Mouse (Mus musculus) adrenal gland, adult 18-20 months (tissue): Measurements from ENCODE around the gene Ciapin1. TPM values are rescaled to one million over a fixed set of nuclear protein-coding genes. Genes with fewer than 3 reads are reported as not detected.

ENCODE experiments used
- DNase-seq, 2 experiments: peaks; one replicate each; pipeline ENCODE4 v3.0.0; 2021 to 2022; ENCODE audit warnings: low spot score in 2 of 2
- long read RNA-seq, 2 experiments: library from polyadenylated mRNA; stranded (forward); transcript quantifications; one replicate each; pipeline ENCODE4 v2.0.0; 2021
- total RNA-seq, 2 experiments: library from RNA; stranded (reverse); gene quantifications; 1 replicate in 1 of 2; 2 replicates in 1 of 2; pipeline ENCODE4 v1.2.3; 2021

The Ciapin1 gene
- 100 to 1,000 TPM in 1 of 2 experiments, 10 to 100 TPM in 1; 85.5 to 102 TPM for total RNA-seq
- long read RNA-seq, experiment 1, full-length matches to known transcripts, result 93 of 122 reads
- long read RNA-seq, experiment 1, partial matches to known transcripts, result 14 of 122 reads
- long read RNA-seq, experiment 1, other reads (novel, unspliced or antisense), result 15 of 122 reads
- long read RNA-seq, experiment 2, full-length matches to known transcripts, result 219 of 285 reads
- long read RNA-seq, experiment 2, partial matches to known transcripts, result 46 of 285 reads
- long read RNA-seq, experiment 2, other reads (novel, unspliced or antisense), result 20 of 285 reads

DNA sequence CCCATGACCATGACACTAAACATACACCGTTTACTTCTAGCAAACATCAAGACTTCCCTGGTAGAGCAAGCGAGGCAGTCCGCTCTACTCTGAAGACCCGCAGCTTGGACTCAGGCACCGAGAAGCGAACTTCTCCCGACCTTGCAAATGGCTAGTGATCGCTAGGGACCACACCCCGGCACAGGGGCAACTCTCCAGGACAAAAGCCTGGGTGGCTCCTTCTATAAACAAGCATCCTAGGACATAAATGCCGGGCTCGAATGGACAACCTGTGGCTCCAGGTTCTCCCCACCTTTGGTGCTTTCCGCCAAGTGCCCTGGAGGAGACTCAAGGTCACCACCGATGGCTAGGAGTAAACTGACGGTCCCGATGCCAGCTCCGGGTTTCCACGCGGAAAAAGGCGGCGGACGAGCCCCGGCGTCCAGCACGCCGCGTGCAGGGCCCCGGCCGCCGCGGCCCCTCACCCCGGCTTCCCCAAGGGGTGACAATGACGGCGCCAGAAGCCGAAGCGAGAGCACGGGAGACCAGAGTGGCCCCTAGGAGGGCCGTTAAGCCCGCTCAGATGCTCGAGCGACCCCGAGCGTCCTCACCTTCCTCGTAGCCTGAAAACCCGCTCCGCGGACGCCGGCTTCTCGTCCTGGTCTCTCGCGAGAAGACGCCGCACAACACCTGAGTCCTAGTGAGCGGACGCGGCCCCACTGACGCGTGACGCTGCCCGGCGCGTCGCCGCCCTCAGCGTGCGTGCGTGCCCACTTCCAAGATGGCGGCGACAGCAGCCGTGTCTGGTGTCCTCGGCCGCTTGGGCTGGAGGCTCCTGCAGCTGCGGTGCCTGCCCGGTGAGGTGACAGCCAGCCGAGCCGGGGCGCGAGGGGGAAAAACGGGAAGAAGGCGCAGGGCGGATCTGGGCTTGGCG, at the start of gene Ciapin1, which contains the start of gene Coq9:
Gene Ciapin1 (minus strand): TSS at position 697 of the 913 bp plus-strand sequence.
Gene Coq9 (plus strand): TSS at position 660 of the 913 bp plus-strand sequence.
- peak; percentile 89 to 91 for DNase-seq

DNA sequence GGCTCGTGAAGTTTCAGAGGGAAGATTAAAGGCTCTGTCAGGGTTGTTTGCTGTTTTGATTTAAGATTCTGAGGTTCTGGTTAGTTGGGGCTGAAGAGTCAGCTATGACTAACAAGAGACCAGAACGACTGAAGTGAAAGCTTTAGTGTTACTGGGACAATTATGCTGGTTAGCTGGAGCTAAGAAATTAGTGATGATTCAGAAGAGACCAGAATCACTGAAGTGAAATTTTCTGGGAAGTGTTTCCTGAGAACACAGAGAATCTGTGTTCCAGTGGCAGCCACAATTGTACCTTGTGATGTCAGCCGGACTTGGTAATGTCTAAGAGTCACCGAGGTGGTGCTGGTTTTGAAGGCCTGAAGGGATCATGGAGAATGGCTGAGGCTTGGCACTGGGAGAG, 42.6 kb upstream of the Ciapin1 start:
- no peak for DNase-seq

DNA sequence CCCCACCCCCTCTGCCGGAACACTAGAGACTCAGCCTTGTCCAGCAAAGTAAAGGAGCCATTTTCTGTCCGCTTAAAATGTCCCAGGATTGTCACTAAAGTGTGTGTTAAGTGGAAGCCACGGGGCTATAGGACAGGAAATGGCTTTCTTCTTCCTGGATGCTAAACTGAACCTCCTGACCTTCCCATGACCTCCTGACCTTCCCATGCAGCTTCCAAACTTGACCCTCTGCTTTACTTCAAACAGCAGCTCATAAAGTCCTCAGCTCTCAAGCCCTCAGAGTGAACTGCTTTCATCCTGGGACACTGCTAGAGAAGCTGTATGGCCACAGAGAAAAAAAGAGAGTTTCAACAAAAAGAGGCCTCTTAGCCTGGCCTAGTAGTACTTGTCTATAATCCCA, 38.7 kb upstream of the Ciapin1 start:
- no peak for DNase-seq

DNA sequence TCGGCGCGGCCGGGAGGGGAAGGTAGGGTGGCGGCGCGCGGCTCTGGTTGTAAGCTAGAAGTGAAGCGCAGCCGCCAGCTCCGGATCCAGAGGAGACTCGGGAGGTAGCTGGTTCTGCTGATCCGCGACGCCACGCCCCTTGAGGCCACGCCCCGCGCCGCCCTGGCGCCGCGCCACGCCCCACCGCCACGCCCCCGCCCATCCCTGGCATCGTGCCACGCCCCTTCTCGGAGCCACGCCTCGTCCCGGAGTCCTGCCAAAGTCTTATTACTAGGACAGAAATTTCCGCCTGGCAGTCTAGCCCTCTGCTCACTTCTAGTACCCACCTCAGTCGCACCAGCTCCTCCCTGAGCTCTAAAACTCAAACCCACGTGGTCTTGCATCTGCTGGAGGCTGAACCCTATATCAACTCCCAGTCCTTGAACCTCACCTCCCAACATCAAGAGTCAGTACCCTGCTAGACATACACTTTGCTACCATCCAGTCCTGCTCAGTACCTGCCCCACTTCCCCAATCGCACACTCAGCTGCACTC, 38.1 kb upstream of the Ciapin1 start, which contains the start of gene Dok4:
Gene Dok4 (minus strand): TSS at position 134 of the 534 bp plus-strand sequence.
- peak; percentile 96 to 99 for DNase-seq

DNA sequence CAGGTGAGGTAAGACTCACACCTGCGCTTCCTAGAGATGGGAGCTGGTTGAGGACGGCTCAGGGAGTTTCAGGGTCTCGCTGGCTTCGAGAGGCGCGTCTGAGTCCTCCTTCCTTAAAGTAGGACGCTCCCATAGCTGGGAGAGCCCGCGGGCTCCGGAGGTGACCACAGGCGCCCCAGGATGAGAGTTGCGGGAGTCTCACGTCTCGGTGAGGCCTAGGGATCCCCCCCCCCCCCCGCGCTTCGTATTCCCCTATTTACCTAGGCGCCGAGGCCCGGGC, 37.7 kb upstream of the Ciapin1 start:
- no peak for DNase-seq

DNA sequence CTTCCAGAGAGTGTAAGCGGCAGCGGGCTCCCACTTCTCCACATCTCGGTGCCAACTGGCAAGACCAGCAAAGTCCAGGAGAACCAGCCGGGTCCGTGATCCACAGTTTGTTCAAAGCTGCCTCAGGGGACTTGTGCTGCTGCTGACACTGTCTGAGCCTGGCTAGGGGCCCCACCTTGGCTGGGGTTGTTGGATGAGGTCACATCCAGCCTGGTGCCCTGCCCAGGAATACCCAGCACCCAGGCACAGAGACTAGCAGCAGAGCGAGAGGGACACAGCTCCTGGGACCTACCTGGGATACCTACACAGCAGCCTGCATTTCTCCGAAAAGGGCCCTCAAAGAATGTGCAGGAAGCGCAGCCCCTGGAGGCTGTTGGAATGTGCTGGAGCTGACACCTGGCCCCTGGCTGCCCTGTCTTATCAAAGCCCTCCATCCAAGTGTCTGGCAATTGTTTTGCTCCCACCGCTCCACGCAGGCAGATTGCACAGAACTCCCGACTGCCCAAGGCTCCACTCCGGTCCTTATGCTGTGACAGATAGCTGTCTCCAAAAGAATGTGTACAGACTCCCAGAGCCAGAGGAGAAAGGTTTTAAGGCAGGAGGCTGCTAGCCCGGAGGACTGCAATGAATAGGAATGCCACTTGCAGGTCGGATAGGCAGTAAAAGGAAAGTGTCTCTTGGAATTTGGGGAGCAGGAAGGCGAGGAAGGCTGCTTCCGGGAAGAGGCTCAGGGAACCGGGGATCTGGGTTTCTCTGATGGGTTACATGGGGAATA, 37.1 kb upstream of the Ciapin1 start:
- no peak for DNase-seq

DNA sequence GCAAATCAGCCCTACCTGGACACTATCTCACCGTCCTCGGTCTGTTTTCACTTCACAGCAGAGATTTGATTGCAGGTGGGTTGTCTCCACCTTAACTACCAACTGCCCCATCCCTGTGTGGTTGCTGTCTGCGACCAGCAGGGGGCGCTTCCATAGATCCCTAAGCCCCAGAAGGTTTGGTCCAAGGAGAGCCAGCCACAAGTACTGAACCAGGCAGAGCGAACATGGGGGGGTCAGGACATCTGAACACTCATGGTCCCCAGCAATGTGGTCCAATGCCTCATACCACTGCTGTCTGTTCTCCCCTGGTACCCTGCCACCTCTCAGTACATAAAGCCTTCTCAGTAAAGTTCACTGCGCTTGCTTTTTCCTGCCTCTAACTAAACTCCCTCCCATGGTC, 36.2 kb upstream of the Ciapin1 start:
- peak; percentile 78 to 79 for DNase-seq

DNA sequence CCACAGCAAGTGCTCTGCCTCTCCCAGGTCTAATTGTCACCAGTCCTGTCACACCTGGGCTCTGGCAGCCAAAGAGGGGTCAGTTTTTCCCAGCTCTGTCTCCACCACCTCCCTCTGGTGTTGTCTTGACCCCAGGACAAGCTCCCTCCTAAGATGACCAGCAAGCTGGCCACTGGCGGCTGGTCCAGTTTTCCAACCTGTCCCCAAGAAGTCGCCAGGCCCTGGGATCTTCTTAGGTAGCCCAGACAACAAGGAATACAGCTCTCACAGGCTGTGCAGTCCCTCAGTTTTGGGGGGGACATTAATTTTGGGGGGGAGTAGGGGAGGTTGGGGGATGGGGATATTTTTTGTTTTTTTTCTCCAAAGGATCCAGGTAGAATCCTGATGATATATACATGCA, 34.4 kb upstream of the Ciapin1 start:
- no peak for DNase-seq

DNA sequence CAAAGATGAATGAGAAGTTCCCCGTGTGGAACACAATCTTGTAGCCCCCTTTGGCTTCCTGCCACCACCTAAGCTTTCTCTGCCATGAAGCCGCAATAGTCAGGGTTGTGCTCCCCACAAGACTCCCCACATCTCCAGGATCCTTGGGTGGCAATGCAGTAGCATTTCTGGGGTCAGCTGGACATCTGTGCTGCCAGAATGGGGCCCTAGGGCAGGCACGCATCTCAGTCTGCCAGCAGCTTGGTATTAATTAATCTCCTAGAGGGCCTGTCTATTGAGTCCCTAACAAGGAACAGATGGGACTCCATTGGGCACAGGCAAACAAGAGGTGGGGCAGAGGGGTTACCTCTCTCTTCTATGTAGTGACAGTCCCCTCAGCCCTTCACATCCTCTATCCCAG, 34.0 kb upstream of the Ciapin1 start:
- no peak for DNase-seq

DNA sequence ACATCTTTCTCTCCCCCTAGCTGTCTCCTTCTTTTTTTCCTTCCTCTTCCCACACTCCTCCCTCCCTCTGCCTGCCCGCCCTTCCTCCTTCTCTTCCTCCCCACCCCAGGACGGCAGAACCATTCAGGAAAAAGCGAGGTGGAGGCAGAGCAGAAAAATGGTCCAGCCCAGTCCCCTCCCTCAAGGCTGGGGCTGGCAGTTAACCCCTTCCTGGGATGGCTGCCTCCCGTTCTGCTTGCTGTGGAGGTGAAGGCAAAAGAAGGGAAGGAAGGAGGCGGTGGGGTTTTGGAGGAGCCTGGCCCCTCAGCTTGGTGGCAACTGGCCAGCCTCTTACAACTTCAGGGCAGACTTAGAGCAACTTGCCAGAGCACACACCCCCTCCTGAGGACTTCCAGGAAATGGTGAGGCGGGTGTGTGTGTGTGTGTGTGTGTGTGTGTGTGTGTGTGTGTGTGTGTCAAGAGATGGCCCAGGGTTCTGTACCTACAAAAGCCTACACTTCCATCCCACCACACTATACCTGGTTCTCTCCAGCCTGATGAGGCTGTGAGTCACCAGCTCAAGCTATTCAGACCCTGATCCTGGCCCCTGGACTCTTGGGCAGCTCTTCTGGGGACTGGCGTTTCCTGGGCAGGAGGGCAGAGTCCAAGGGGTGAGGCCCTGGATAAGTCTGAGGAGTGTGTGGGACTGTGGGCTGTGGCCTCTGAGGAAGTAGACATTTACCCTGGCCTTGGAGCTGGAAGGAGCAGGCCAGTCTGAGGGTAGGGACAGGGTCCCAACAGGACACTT, 33.1 kb upstream of the Ciapin1 start:
- peak in 1 of 2 experiments; percentile 30 for DNase-seq

DNA sequence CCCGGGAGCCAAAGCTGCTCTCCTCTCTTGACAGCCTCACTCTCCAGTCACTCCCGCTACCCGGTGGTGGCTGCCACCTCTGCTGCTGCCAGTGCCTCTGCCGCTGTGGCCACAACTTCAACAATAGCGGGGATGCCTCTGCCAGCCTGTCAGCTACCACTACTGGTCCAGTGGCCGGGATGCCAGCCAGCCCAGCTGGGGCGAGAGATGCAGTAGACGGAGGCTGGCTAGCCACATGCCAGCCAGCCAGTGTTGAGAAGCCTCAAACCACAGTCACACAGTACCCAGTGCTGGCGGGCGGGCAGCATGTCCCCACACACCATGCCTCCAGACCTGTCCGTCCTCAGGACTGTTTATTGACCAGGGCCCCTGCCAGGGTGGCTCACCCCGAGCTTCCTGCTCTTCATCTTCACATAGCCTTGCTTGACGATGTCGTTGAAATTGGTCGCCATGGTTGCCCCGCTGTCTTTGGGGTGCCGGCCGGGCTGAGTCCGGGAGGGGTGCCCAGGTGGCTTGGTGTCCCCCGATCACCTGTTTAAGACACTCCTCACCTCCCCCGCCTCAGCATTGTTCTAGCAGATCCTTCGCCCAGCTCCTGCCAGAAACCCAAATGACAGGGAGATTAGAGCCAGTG, 32.4 kb upstream of the Ciapin1 start:
- DNase-seq, result peak in 1 of 2 experiments; percentile 33

DNA sequence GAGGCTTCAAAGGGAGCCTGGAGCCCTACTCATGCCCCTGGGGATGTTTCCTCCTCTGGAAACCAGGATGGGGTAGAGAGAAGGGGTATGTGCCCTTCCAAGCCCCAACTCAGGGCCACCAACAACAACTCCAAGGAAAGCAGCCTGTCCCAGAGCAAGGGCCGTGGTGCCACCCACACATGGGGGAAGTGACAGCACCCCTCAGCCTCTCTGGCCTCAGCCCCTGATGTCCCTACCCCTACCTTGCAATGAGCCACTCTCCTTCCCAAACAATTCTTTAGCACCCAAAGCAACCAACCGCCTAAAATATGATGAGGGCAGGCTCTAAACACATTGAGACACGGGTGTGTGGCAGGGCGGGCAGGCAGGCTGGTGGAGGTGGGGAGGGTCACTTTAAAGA, 31.8 kb upstream of the Ciapin1 start:
- DNase-seq, result no peak

DNA sequence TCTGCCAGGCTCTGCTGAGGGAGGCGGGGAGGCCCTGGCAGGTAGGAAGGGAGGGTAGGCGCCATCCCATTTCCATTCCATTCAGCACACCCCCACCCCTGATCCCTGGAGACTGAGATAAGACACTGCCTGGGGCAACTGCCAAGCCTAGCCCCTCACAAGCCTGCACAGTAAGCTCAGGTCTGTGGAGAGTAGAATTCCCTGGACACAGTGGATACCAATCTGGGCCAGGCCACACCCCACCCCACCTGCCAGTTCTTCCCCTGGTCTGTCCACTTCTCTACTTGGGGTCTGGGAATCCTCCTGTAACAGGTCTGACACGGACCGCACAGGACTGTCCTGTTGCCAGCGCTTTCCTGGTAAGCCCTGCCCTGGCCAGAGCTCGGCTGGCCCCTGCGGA, 31.0 kb upstream of the Ciapin1 start:
- DNase-seq, result peak in 1 of 2 experiments; percentile 11

DNA sequence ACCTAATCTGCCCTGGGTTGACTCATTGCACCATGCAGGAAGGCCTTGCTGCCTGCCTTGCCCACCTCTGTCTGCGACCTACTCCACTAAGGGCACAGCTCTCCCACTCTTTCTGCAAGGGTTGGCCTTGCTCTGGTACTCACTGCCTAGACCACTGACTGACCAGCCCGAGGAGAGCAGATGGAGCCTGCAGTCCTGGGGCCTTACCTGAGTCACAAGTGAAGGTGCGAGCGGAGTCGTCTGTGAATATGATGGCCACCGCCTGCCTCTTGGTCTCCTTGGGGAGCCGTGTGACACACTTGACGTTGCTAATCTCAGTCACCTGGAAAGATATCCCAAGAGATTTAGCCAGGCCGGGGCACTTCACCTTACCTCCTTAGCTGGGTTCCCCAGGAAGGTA, 28.8 kb upstream of the Ciapin1 start:
- DNase-seq, result peak in 1 of 2 experiments; percentile 17

DNA sequence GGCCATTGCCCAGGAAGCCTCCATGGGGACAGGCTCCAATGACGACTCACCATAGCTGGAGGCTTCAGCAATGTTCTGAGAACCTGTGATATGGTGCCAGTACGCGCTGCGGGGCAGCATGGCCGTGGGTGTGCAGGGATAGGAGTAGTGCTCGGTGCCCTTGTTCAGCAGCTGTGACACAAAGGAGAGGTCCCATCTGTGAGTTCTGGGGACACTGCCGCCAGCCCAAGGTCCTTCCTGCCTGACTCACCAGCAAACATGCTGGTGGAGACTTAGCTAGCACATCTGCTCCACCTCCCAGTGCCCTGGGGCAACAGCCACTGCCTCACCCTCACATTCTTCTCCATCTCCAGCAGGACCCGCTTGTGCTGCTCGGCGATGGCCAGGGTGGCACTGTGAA, 27.1 kb upstream of the Ciapin1 start:
- peak; percentile 30 to 49 for DNase-seq

DNA sequence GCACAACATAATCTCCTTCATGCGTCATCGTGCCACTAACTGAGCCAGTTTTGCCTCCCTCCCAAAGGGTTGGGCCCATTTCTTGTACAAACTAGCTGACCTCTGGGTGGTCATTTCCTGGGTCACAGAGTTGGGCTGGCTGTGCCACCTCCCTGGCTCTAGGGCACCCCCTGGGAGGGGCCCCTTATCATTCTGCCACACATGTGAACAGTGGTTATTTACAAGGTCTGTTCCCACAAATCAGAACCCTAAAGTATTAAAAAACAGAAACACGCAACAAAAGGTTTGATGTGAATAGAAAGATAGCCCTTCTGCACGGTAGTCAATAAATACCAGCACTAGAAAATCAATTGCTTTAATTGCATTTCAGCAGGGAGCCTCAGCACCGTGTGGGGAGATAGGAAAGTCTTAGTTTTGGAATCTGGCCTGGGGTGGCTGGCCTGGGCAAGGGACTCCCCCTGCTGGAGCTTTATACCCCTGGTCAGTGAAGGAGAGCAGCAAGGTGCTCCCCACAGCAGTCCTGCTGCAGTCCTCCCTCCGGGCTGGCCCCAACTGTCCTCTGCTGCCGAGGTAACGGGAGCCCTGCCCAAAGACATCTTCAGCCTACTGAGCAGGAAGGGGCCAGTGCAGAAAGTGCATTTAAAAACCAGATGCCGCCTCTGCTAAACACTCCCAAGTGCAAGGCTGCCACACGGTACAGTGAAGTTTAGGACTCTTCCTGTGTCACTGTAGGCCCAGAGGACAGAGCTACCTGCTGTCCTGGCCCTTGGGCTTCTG, 25.9 kb upstream of the Ciapin1 start:
- DNase-seq, result peak in 1 of 2 experiments; percentile 20

DNA sequence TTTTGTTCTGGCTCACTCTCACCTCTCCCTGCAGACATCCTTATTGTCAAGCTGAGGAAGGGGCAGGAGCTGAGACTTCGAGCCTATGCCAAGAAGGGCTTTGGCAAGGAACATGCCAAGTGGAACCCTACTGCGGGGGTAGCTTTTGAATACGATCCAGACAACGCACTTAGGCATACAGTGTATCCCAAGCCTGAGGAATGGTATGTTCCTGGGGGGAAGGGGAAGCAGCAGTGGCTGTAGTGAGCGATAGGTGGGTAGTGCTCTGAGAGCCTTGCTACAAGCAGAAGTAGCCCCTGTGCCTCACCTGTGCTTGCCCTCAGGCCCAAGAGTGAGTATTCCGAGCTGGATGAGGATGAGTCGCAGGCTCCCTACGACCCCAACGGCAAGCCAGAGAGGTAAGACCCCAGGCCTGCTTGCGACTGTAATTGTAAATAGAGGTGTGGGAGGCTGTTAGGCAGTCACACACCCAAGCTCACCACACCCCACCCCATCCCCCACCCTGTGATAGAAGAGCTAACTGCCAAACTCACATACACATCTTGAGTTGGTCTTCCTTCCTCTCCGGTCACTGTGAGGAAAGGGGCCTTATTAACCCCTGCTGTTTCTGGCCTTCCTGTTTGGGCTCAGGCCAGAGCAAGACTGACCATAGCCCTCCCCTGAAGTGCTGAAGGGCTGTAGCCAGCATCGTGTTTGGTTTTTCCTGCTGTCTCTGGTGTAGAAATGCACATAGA, 24.5 kb upstream of the Ciapin1 start:
- DNase-seq, result peak in 1 of 2 experiments; percentile 17

DNA sequence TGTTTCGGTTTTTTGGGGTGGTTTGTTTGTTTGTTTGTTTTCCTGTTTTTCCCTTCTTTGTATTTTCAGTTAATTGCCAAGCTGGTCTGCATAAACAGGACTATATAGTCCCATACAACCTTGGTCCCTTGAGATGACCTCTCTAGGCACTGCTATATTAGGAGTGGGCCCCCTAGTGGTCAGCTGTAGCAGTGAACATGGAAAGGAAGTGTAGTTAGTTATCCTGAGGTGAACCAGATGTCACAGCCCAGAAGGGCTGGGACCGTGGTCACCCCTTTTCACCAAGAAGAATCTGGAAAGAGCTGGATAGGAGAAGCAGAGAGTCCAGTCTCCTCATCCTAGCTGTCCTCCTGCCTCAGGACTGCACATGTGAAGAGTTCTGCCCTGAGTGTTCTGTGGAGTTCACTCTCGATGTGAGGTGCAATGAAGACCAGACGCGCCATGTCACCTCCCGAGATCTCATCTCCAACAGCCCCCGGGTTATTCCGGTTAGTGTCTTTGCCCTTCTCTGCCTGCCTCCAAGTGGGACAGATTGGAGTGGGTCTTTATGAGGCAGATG, 23.3 kb upstream of the Ciapin1 start:
- DNase-seq, result peak; percentile 48 to 68
